Mouse (Mus musculus) cerebellum, adult 9-10 months (tissue): ENCODE measurements at regions not wholly inside any gene's neighbourhood (a gene's known extent, or its start where the extent isn't known, plus 50 kb on each side); places are given as distances from the start of the nearest gene placed in this dataset.

Experiments used
- DNase-seq: peaks from one replicate; pipeline ENCODE4 v3.0.0; 2022

- DNase-seq: no peak
These were observed 647.5 kb downstream of the Kcnj3 start for GRCm38 (mm10) chr2:56083226-56083625.

GRCm38 (mm10) chr2:56109531-56109930 is 673.8 kb downstream of the Kcnj3 start:
- no peak for DNase-seq

- DNase-seq: no peak
These were observed 674.2 kb downstream of the Kcnj3 start for GRCm38 (mm10) chr2:56109975-56110374.

- DNase-seq: peak; percentile 41
These were observed 678.7 kb downstream of the Kcnj3 start for GRCm38 (mm10) chr2:56114469-56114868.

GRCm38 (mm10) chr2:56119368-56119767 is 683.6 kb downstream of the Kcnj3 start:
- DNase-seq: peak; percentile 52

GRCm38 (mm10) chr2:56147107-56147615 is 711.4 kb downstream of the Kcnj3 start:
- DNase-seq: no peak

GRCm38 (mm10) chr2:56196449-56196848 is 760.7 kb downstream of the Kcnj3 start:
- DNase-seq: no peak

GRCm38 (mm10) chr2:56227476-56227875 is 791.7 kb downstream of the Kcnj3 start:
- no peak for DNase-seq

- DNase-seq: peak; percentile 60
These were observed 797.3 kb downstream of the Kcnj3 start for GRCm38 (mm10) chr2:56233042-56233441.

GRCm38 (mm10) chr2:56257044-56257954 is 821.5 kb downstream of the Kcnj3 start:
- DNase-seq: no peak

- no peak for DNase-seq
These were observed 818.9 kb downstream of the Nr4a2 start for GRCm38 (mm10) chr2:56304920-56305319.

GRCm38 (mm10) chr2:56321692-56322091 is 802.1 kb downstream of the Nr4a2 start:
- DNase-seq: no peak

GRCm38 (mm10) chr2:56322508-56322907 is 801.3 kb downstream of the Nr4a2 start:
- DNase-seq: no peak

- no peak for DNase-seq
These were observed 787.8 kb downstream of the Nr4a2 start for GRCm38 (mm10) chr2:56335974-56336373.

GRCm38 (mm10) chr2:56364065-56364464 is 759.7 kb downstream of the Nr4a2 start:
- DNase-seq: no peak
